Comparison of ENCODE assay signal across 8 mouse cellular contexts in genomic region chr19:47658914-47659535, GRCm38 (mm10). TPM values are rescaled to one million over a fixed set of nuclear protein-coding genes. Genes with fewer than 3 reads are reported as not detected.
A peak's percentile ranks its signal among the peaks of the same experiment; 100 is the strongest.
DNase-seq lines count a peak whose midpoint lies in the region; ATAC-seq and TF ChIP-seq lines count a peak whose summit lies in the region.

No protein-coding gene starts in this region.

- WGBS in embryonic facial prominence, embryonic 10.5 days, result 19% methylated on average over 5 of the region's 5 CpGs
- 9% methylated on average over 5 of the region's 5 CpGs for WGBS in heart, embryonic 12.5 days
- WGBS in kidney, postnatal 0 days, result 13% methylated on average over 5 of the region's 5 CpGs
- 17% methylated on average over 5 of the region's 5 CpGs for WGBS in liver, postnatal 0 days (ENCODE audit: insufficient replicate concordance)

- peak overlapping the region; percentile 2; the same call in 1 of the 2 replicates for H3K9ac ChIP-seq in heart, embryonic 12.5 days
- H3K9ac ChIP-seq in kidney, postnatal 0 days (ENCODE audit: low read depth, low read length), result no peak overlapping the region
- no peak overlapping the region for H3K9ac ChIP-seq in liver, postnatal 0 days (replicated peaks)

- H3K27ac ChIP-seq in embryonic facial prominence, embryonic 10.5 days (replicated peaks), result peak overlapping the region; percentile 78
- H3K27ac ChIP-seq in heart, embryonic 12.5 days (ENCODE audit: poor library complexity, severe bottlenecking), result peak overlapping the region; percentile 68
- H3K27ac ChIP-seq in kidney, postnatal 0 days, result no peak overlapping the region
- H3K27ac ChIP-seq in liver, postnatal 0 days (ENCODE audit: low read depth), result peak overlapping the region; percentile 16; the same call in 1 of the 2 replicates

- TF ChIP-seq CTCF in kidney, postnatal 0 days (IDR thresholded peaks at IDR 0.05; ENCODE audit: low read depth), result peak; percentile 83
- TF ChIP-seq CTCF in liver, postnatal 0 days (IDR thresholded peaks at IDR 0.05; ENCODE audit: low read depth), result peak; percentile 75

- DNase-seq in A20 (ENCODE audit: low read depth, low spot score) (peak; percentile 40), adipocyte (ENCODE audit: low spot score) (peak; percentile 89)
- peak; percentile 66 for DNase-seq in embryonic facial prominence, embryonic 10.5 days (ENCODE audit: low spot score)
- peak; percentile 86 for DNase-seq in kidney, postnatal 0 days (ENCODE audit: low spot score)
- peak; percentile 45 for DNase-seq in liver, postnatal 0 days
- peak; percentile 60 for DNase-seq in ovary, postnatal 14 days (ENCODE audit: low spot score)
- no peak for DNase-seq in spleen, adult 12 weeks (ENCODE audit: low spot score)

- H3K27me3 ChIP-seq in embryonic facial prominence, embryonic 10.5 days (replicated peaks; ENCODE audit: low read depth, poor library complexity, severe bottlenecking), result no peaks in the 10 kb centered on the region
- H3K27me3 ChIP-seq in heart, embryonic 12.5 days (replicated peaks), result no peaks in the 10 kb centered on the region; the same call in 1 of the 2 replicates
- no peaks in the 10 kb centered on the region for H3K27me3 ChIP-seq in kidney, postnatal 0 days (ENCODE audit: insufficient read depth, low read length)
- H3K27me3 ChIP-seq in liver, postnatal 0 days (ENCODE audit: insufficient read depth, low read length), result no peaks in the 10 kb centered on the region

- H3K9me3 ChIP-seq in embryonic facial prominence, embryonic 10.5 days, result no peaks in the 10 kb centered on the region
- H3K9me3 ChIP-seq in heart, embryonic 12.5 days (replicated peaks), result no peaks in the 10 kb centered on the region
- no peaks in the 10 kb centered on the region for H3K9me3 ChIP-seq in kidney, postnatal 0 days (replicated peaks; ENCODE audit: low read length)
- no peaks in the 10 kb centered on the region for H3K9me3 ChIP-seq in liver, postnatal 0 days (ENCODE audit: low read length)

- peaks cover 21% of the 10 kb centered on the region for H3K4me1 ChIP-seq in embryonic facial prominence, embryonic 10.5 days
- H3K4me1 ChIP-seq in heart, embryonic 12.5 days (replicated peaks), result peaks cover 14% of the 10 kb centered on the region
- 0 out of 2 replicates have a peak, but pooled peaks cover 2% of the 10 kb centered on the region for H3K4me1 ChIP-seq in kidney, postnatal 0 days (replicated peaks; ENCODE audit: insufficient read depth, low read length)
- no peaks in the 10 kb centered on the region; the same call in 1 of the 2 replicates for H3K4me1 ChIP-seq in liver, postnatal 0 days (ENCODE audit: insufficient read depth)

- ATAC-seq in heart, embryonic 12.5 days (ENCODE audit: insufficient number of reproducible peaks, low FRiP score), result peak; percentile 85
- ATAC-seq in kidney, postnatal 0 days (replicated peaks; ENCODE audit: low FRiP score, low read depth), result 0 out of 2 replicates have a peak, but pooled peaks have one; percentile 61
- peak; percentile 57; the same call in 1 of the 2 replicates for ATAC-seq in liver, postnatal 0 days

- no peak for TF ChIP-seq EP300 in liver, postnatal 0 days (IDR thresholded peaks at IDR 0.05; ENCODE audit: low read depth)

- no peak overlapping the region for H3K4me3 ChIP-seq in embryonic facial prominence, embryonic 10.5 days
- no peak overlapping the region for H3K4me3 ChIP-seq in heart, embryonic 12.5 days
- no peak overlapping the region for H3K4me3 ChIP-seq in kidney, postnatal 0 days (replicated peaks; ENCODE audit: low read depth, low read length)
- no peak overlapping the region for H3K4me3 ChIP-seq in liver, postnatal 0 days (ENCODE audit: low read depth, low read length)

- no peaks in the 10 kb centered on the region for H3K36me3 ChIP-seq in embryonic facial prominence, embryonic 10.5 days (replicated peaks)
- H3K36me3 ChIP-seq in heart, embryonic 12.5 days, result no peaks in the 10 kb centered on the region
- no peaks in the 10 kb centered on the region for H3K36me3 ChIP-seq in kidney, postnatal 0 days (ENCODE audit: insufficient read depth, low read length)
- no peaks in the 10 kb centered on the region for H3K36me3 ChIP-seq in liver, postnatal 0 days (replicated peaks; ENCODE audit: insufficient read depth, low read length)

- H3K4me2 ChIP-seq in heart, embryonic 12.5 days, result 0 out of 2 replicates have a peak overlapping the region, but pooled peaks have one; percentile 10
- no peak overlapping the region for H3K4me2 ChIP-seq in kidney, postnatal 0 days (ENCODE audit: low read length)
- H3K4me2 ChIP-seq in liver, postnatal 0 days (ENCODE audit: low read depth, low read length), result no peak overlapping the region

RNA-seq across cellular contexts. Expression of gene Col17a1, which starts 32.9 kb away (rescaled TPM):
- 0.40 and 1.6 TPM in 2 replicates for polyA plus RNA-seq in embryonic facial prominence, embryonic 10.5 days (2016; fragmentation: Nextera tagmentation; extraction: Ambion mirVana)
- 0.36 and 0.69 TPM in 2 replicates for polyA plus RNA-seq in heart, embryonic 12.5 days (2016; fragmentation: Nextera tagmentation; extraction: Ambion mirVana)
- 0.34 and 0.43 TPM in 2 replicates for polyA plus RNA-seq in kidney, postnatal 0 days (2015; fragmentation: Nextera tagmentation; extraction: Ambion mirVana)
- 0.11 and 0.14 TPM in 2 replicates for polyA plus RNA-seq in liver, postnatal 0 days (2015; fragmentation: Nextera tagmentation; extraction: Ambion mirVana)
